Mouse (Mus musculus) kidney, embryonic 16.5 days (tissue): ENCODE data around the gene Tax1bp3. TPM values are rescaled to one million over a fixed set of nuclear protein-coding genes. Genes with fewer than 3 reads are reported as not detected.

Experiments used
- polyA plus RNA-seq: library from polyadenylated mRNA; unstranded; fragments of >200 nt; fragmentation: Nextera tagmentation; extraction: Ambion mirVana; gene quantifications from 2 replicates; pipeline ENCODE4 v1.2.1, GENCODE M21; 2015

Tax1bp3 gene
- polyA plus RNA-seq, 1 experiment from 2014 or later, result 251 TPM

Other genes with a start within 250 kb of the Tax1bp3 start
- gene Atp2a3, start 215.9 kb upstream of the Tax1bp3 start, polyA plus RNA-seq, result 5.4 and 5.9 TPM in 2 replicates
- gene P2rx1, start 178.0 kb upstream of the Tax1bp3 start, polyA plus RNA-seq, result 1.7 and 3.1 TPM in 2 replicates
- gene Camkk1, start 158.1 kb upstream of the Tax1bp3 start, polyA plus RNA-seq, result 7.4 and 7.7 TPM in 2 replicates
- gene Ncbp3, start 129.3 kb upstream of the Tax1bp3 start, polyA plus RNA-seq, result 11.1 and 12.7 TPM in 2 replicates
- 0.24 and 0.44 TPM in 2 replicates for gene Itgae, start 86.5 kb upstream of the Tax1bp3 start, polyA plus RNA-seq
- 16.9 and 18.5 TPM in 2 replicates for gene Haspin, start 38.8 kb upstream of the Tax1bp3 start, polyA plus RNA-seq
- gene P2rx5, start 16.7 kb upstream of the Tax1bp3 start, polyA plus RNA-seq, result 0.81 TPM in 2 replicates
- gene Emc6, start within 50 bp of the Tax1bp3 start, polyA plus RNA-seq, result 121 and 123 TPM in 2 replicates
- 21.5 and 22.4 TPM in 2 replicates for gene Ctns, start 22.0 kb downstream of the Tax1bp3 start, polyA plus RNA-seq
- 2.4 and 2.6 TPM in 2 replicates for gene Shpk, start 22.4 kb downstream of the Tax1bp3 start, polyA plus RNA-seq
- gene Trpv1, start 57.2 kb downstream of the Tax1bp3 start, polyA plus RNA-seq, result 0.24 TPM in 1 of 2 replicates, not detected in the other
- gene Trpv3, start 90.3 kb downstream of the Tax1bp3 start, polyA plus RNA-seq, result 0.12 and 0.21 TPM in 2 replicates
- 30.8 and 32.0 TPM in 2 replicates for gene Aspa, start 152.5 kb downstream of the Tax1bp3 start, polyA plus RNA-seq
- not detected in 2 replicates for gene Gm49340, start 152.7 kb downstream of the Tax1bp3 start, polyA plus RNA-seq
- 0.27 and 0.29 TPM in 2 replicates for gene Spata22, start 152.7 kb downstream of the Tax1bp3 start, polyA plus RNA-seq
- gene Olfr20, start 173.7 kb downstream of the Tax1bp3 start, polyA plus RNA-seq, result not detected in 2 replicates
- not detected in 2 replicates for gene Olfr376, start 194.2 kb downstream of the Tax1bp3 start, polyA plus RNA-seq
- not detected in 2 replicates for gene Olfr1, start 222.5 kb downstream of the Tax1bp3 start, polyA plus RNA-seq